Mouse (Mus musculus) testis, adult 2 months (tissue): ENCODE measurements around the gene Sun3.

Experiments used
- CTCF ChIP-seq: fragments of 200-500 bp; IDR thresholded peaks from 2 replicates; pipeline ENCODE4 v1.5.1; 2012; ENCODE audit warnings: low read depth, mild to moderate bottlenecking, inconsistent platforms, low read length, moderate library complexity; ENCODE audit not compliant: control insufficient read depth, insufficient read depth, insufficient replicate concordance
- POLR2A ChIP-seq: fragments of 200-500 bp; IDR thresholded peaks from 2 replicates; pipeline ENCODE4 v1.6.1; 2012; ENCODE audit warnings: low read depth, mild to moderate bottlenecking, inconsistent platforms, low read length, moderate library complexity; ENCODE audit not compliant: control insufficient read depth

DNA sequence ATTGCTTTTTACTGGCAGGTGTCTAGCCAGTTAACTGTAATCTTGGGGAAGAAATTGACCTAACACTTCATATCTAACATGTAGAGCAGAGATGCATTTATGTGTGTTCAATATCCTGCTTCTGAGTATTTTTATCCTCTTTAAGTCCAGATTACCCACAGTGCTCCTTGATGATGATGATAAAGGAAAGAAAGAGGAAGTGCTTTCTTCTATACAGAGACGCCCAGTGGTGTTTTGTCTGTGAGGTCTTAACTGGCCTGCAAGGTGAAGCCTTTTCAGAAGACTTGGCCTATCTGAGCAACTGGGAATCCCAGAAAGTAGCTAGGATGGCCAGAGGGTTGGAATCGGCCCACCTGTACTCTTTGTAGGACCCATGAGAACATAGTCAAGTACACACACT lies 8.1 kb upstream of the Sun3 start:
- no peak for TF ChIP-seq CTCF
- TF ChIP-seq POLR2A = no peak
